Mouse (Mus musculus): ENCODE data around the gene L2hgdh. TPM values are rescaled to one million over a fixed set of nuclear protein-coding genes. Genes with fewer than 3 reads are reported as not detected.

L2hgdh gene
- total and polyA plus RNA-seq, 2 experiments from 2014 or later: 14.7 to 22.0 TPM

DNA sequence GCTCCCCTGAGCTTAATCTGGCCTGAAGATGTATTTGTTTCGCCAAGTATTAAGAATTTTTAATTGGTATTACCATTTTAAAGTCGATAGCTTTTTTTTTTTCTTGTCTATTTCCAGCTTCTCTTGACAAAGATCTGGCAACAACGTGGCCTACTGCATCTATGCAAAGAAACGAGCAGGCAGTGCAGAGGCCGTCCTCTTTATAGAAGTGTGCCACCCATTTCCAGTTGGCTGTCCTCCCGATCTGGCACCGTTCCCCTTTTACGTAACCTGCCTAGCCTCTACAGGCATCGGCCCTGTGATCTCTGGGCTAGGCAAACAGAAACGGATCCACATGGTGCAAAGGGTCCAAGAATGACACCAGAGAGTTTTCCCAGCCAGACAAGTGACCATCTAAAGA, 41.1 kb downstream of the L2hgdh start:
- H3K4me2 ChIP-seq (ENCODE audit: low read depth, low read length): peak overlapping the region; percentile 90

DNA sequence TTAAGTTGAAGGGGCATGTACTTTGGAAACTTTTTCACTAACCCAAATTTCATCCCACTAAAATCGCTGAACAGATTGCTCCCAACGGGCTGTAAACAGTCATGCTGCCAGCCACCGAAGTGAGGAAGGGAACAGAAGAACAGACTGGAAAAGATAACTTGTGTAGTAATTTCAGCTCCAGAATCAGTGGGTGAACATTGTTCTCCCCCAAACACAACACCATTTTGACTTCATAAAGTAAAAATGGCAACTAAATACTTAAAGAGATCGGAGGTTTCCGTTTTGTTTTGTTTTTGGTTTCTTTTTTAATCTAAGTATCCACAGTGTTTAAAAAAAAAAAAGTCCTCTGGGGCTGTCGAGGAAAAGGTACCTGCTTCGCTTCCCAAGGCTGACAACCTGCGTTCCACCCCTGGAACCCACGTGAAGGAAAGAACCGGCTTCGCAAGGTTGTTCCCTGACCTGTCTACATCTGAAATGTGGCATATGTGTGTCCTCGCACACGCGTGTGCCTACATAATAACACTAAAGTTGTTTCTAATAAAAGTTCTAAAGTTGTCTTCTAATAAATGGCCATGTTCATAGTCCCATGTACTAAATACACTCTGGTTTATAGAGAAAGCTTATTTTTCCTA, 41.8 kb downstream of the L2hgdh start:
- 42% methylated on average over 14 of the region's 14 CpGs for WGBS
- H3K9me3 ChIP-seq (replicated peaks; ENCODE audit: control insufficient read depth, low read length): no peaks in the 10 kb centered on the region
- peak overlapping the region; percentile 90 for H3K4me2 ChIP-seq (ENCODE audit: low read depth, low read length)
- peaks cover 17% of the 10 kb centered on the region for H3K4me1 ChIP-seq (ENCODE audit: control insufficient read depth, insufficient read depth)
- DNase-seq (ENCODE audit: low spot score) (no peak), ATAC-seq (ENCODE audit: insufficient read depth, low read depth) (no peak)
- H3K27me3 ChIP-seq (ENCODE audit: control insufficient read depth, insufficient read depth, low read length): no peaks in the 10 kb centered on the region
- TF ChIP-seq EP300 (IDR thresholded peaks at IDR 0.05; ENCODE audit: low read depth): no peak
- TF ChIP-seq CTCF (IDR thresholded peaks at IDR 0.05; ENCODE audit: low read depth): no peak
- no peaks in the 10 kb centered on the region for H3K36me3 ChIP-seq (replicated peaks; ENCODE audit: control insufficient read depth, insufficient read depth, low read length)
- H3K27ac ChIP-seq (ENCODE audit: low read depth): peak overlapping the region; percentile 98
- H3K9ac ChIP-seq (replicated peaks; ENCODE audit: low read depth, low read length): peak overlapping the region; percentile 98
- peak overlapping the region; percentile 95 for H3K4me3 ChIP-seq (ENCODE audit: low read depth, low read length)

More for the DNA sequence above, 41.1 kb downstream of the L2hgdh start:
- Histone ChIP-seq H3K36me3 (replicated peaks; ENCODE audit: control insufficient read depth, insufficient read depth, low read length) (no peaks in the 10 kb centered on the region), H3K4me3 (ENCODE audit: low read depth, low read length) (0 out of 2 replicates have a peak overlapping the region, but pooled peaks have one; percentile 95), H3K9me3 (replicated peaks; ENCODE audit: control insufficient read depth, low read length) (no peaks in the 10 kb centered on the region), H3K4me1 (ENCODE audit: control insufficient read depth, insufficient read depth) (peaks cover 21% of the 10 kb centered on the region), H3K9ac (replicated peaks; ENCODE audit: low read depth, low read length) (no peak overlapping the region), H3K27me3 (ENCODE audit: control insufficient read depth, insufficient read depth, low read length) (no peaks in the 10 kb centered on the region), H3K27ac (ENCODE audit: low read depth) (peak overlapping the region; percentile 98)
- DNase-seq (ENCODE audit: low spot score) (peak; percentile 88), ATAC-seq (ENCODE audit: insufficient read depth, low read depth) (peak; percentile 54)
- no peak for TF ChIP-seq CTCF (IDR thresholded peaks at IDR 0.05; ENCODE audit: low read depth)
- no peak for TF ChIP-seq EP300 (IDR thresholded peaks at IDR 0.05; ENCODE audit: low read depth)
- 14% methylated on average over 10 of the region's 10 CpGs for WGBS

DNA sequence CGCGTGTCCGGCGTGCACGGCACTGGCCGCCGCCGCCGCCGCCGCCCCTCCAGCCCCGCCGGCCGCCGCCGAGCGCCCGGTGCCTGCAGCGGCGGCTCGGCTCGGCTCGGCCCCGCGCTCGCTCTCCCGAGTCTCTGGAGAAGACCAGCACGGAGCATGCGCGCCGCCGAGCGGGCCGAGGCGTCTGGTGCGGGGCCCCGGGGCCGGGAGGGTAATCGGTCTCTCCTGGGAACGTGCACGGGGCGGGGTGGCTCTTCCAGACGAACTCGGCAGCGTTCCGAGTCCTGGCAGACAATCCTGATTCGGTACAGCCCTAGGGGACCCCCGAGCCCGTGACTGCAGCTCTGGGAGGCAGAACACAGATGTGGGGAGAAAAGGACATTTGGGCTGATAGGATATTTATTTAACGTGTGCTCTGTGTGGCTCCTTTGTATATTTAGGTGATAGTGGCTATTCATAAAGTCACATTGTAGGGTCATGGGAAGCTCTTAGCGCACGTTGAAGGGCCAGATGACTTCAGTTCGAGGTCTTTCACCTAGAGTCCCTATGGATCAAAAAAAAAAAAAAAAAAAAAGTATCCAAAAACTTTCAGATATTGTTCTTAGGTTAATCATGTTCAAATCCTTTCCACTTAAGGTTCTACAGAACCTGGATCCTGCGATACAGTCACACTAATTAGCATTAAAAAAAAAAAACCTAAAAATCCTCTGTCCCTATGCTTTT, 42.4 kb downstream of the L2hgdh start:
- WGBS: 1% methylated on average over 43 of the region's 54 CpGs
- TF ChIP-seq CTCF (IDR thresholded peaks at IDR 0.05; ENCODE audit: low read depth): no peak
- no peak for TF ChIP-seq EP300 (IDR thresholded peaks at IDR 0.05; ENCODE audit: low read depth)
- Histone ChIP-seq H3K36me3 (replicated peaks; ENCODE audit: control insufficient read depth, insufficient read depth, low read length) (no peaks in the 10 kb centered on the region), H3K27ac (ENCODE audit: low read depth) (peak overlapping the region; percentile 98), H3K4me1 (ENCODE audit: control insufficient read depth, insufficient read depth) (peaks cover 17% of the 10 kb centered on the region), H3K9ac (replicated peaks; ENCODE audit: low read depth, low read length) (peak overlapping the region; percentile 98), H3K4me3 (ENCODE audit: low read depth, low read length) (peak overlapping the region; percentile 95), H3K27me3 (ENCODE audit: control insufficient read depth, insufficient read depth, low read length) (no peaks in the 10 kb centered on the region), H3K9me3 (replicated peaks; ENCODE audit: control insufficient read depth, low read length) (no peaks in the 10 kb centered on the region), H3K4me2 (ENCODE audit: low read depth, low read length) (peak overlapping the region; percentile 90)
- ATAC-seq (ENCODE audit: insufficient read depth, low read depth) (peak; percentile 88), DNase-seq (ENCODE audit: low spot score) (peak; percentile 89)

DNA sequence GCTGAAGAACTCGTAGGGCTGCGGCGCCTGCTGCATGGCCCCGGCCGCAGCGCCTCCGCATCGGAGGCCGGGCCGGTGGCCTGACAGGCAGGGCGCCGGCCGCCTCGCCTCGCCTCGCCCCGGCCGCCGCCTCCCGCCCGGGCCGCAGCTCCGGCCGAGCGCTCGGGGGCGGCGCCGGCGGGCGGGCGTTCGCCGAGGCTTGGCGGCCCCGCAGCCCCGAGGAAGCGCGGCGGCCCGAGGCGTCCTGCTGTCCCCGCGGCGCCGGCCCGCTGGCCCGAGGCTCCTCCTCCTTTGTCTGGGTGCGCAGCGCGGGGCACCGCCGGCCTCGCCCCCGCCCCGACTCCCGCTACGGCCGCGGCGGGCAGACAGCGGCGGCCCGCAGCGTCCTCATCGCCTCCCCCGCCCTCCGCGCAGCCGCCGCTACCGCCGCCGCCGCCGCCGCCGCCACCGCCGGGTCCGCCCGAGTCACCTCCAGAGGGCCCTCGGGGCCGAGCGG, 43.1 kb downstream of the L2hgdh start, which contains the start of gene Sos2:
Gene Sos2, minus strand, starts transcription at position 287 of the 496 bp plus-strand sequence.
- peak within 1 kb of the TSS; percentile 98 for H3K27ac ChIP-seq (ENCODE audit: low read depth)
- no peaks in the 10 kb centered on the region for H3K27me3 ChIP-seq (ENCODE audit: control insufficient read depth, insufficient read depth, low read length)
- H3K4me2 ChIP-seq (ENCODE audit: low read depth, low read length): peak within 1 kb of the TSS; percentile 90
- H3K4me3 ChIP-seq (ENCODE audit: low read depth, low read length): peak within 1 kb of the TSS; percentile 95
- under 1% methylated on average over 34 of the region's 85 CpGs for WGBS
- TF ChIP-seq EP300 (IDR thresholded peaks at IDR 0.05; ENCODE audit: low read depth): no peak
- TF ChIP-seq CTCF (IDR thresholded peaks at IDR 0.05; ENCODE audit: low read depth): no peak
- peak within 1 kb of the TSS; percentile 98 for H3K9ac ChIP-seq (replicated peaks; ENCODE audit: low read depth, low read length)
- no peaks in the 10 kb centered on the region for H3K36me3 ChIP-seq (replicated peaks; ENCODE audit: control insufficient read depth, insufficient read depth, low read length)
- peak; percentile 51 for DNase-seq (ENCODE audit: low spot score)
- ATAC-seq (ENCODE audit: insufficient read depth, low read depth): peak; percentile 72; the same call in 1 of the 2 replicates
- H3K4me1 ChIP-seq (ENCODE audit: control insufficient read depth, insufficient read depth): peaks cover 17% of the 10 kb centered on the region
- no peaks in the 10 kb centered on the region for H3K9me3 ChIP-seq (replicated peaks; ENCODE audit: control insufficient read depth, low read length)

DNA sequence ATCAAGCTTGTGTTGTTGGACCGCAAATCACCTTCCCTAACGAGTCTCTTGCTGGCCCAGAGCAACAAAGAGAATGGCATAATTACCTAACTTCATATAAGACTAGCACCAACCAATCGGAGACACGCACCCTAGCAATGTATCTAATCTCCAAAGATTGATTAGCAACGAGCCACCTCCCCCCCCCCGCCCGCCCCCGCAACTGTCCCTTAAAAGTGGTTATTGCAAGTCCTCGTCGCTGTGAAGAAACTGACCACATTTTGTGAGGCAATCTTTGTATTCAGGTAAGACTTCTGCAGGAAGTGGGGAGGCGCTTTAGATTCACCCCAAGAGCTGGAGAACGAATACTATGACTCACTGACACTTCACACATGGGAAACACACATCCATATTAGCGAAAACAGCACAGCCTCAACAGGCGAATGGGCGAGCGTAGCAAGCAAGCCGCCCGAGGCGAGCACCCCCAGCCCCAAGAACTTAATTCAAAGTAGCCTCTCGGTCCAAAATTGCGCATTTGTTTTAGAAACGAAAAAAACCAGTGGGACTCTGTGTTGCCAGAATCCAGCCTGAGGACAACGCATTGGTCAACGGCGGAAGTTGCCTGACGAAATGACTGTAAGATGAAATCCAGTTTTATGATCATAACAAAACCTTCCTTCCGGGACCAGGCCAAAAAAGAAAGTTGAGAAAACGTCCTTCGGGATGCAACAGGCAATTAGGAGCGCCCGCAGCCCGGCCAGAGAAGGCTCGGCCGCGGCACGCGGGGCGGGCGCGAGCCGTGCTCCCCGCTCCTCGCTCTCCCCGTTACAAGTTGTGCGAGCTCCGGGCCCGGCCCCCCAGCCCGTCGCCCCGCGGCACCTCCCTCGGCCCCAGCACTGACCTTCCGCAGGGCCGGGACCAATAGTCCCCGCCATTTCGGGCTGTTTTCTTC, 43.8 kb downstream of the L2hgdh start:
- no peaks in the 10 kb centered on the region for H3K27me3 ChIP-seq (ENCODE audit: control insufficient read depth, insufficient read depth, low read length)
- peaks cover 20% of the 10 kb centered on the region for H3K4me1 ChIP-seq (ENCODE audit: control insufficient read depth, insufficient read depth)
- H3K4me2 ChIP-seq (ENCODE audit: low read depth, low read length): peak overlapping the region; percentile 90
- DNase-seq (ENCODE audit: low spot score) (peak; percentile 43), ATAC-seq (ENCODE audit: insufficient read depth, low read depth) (peak; percentile 28)
- WGBS: 1% methylated on average over 52 of the region's 56 CpGs
- H3K36me3 ChIP-seq (replicated peaks; ENCODE audit: control insufficient read depth, insufficient read depth, low read length): no peaks in the 10 kb centered on the region
- H3K9me3 ChIP-seq (replicated peaks; ENCODE audit: control insufficient read depth, low read length): no peaks in the 10 kb centered on the region
- H3K4me3 ChIP-seq (ENCODE audit: low read depth, low read length): peak overlapping the region; percentile 95
- TF ChIP-seq EP300 (IDR thresholded peaks at IDR 0.05; ENCODE audit: low read depth): no peak
- no peak for TF ChIP-seq CTCF (IDR thresholded peaks at IDR 0.05; ENCODE audit: low read depth)
- H3K27ac ChIP-seq (ENCODE audit: low read depth): peak overlapping the region; percentile 98
- H3K9ac ChIP-seq (replicated peaks; ENCODE audit: low read depth, low read length): peak overlapping the region; percentile 98

All from heart, postnatal 0 days (tissue).